Mouse (Mus musculus) left cerebral cortex, adult 2 months (tissue): Measurements from ENCODE around the gene Palld. TPM values are rescaled to one million over a fixed set of nuclear protein-coding genes. Genes with fewer than 3 reads are reported as not detected.

Experiments
- DNase-seq, 2 experiments: peaks; one replicate each; pipeline ENCODE4 v3.0.0; 2021 to 2022; ENCODE audit warnings: low spot score in 2 of 2, mixed read lengths in 1 of 2; ENCODE audit errors: extremely low spot score in 1 of 2
- H3K27ac ChIP-seq: fragments of 200-600 bp; 2 replicates; pipeline ENCODE4 v1.8.1; 2022
- H3K4me3 ChIP-seq: fragments of 200-600 bp; 2 replicates; pipeline ENCODE4 v1.8.1; 2022
- CTCF ChIP-seq: fragments of 200-600 bp; IDR thresholded peaks from 2 replicates; pipeline ENCODE4 v1.8.1; 2022; ENCODE audit warnings: antibody characterized with exemption, mild to moderate bottlenecking, moderate library complexity
- intact Hi-C: fragments of 180-260 bp; cut with DNase I; formaldehyde crosslinking; loops from one replicate; pipeline ENCODE4 v1.15.1; 2025
- total RNA-seq, 2 experiments: library from RNA; stranded (reverse); gene quantifications; 2 replicates each; pipeline ENCODE4 v1.2.3; 2021

The Palld gene
- total RNA-seq, 2 experiments from 2014 or later, result 4.1 to 4.9 TPM

GRCm38 (mm10) chr8:61515931-61516744 is 386.4 kb downstream of the Palld start:
- Histone ChIP-seq H3K27ac (no peak overlapping the region), H3K4me3 (peak overlapping the region; percentile 2; the same call in 1 of the 2 replicates)
- intact Hi-C loops, result loop anchor here (2.0 to 10.0 kb wide), 4 partner anchors 441 to 1011 kb away; partner anchors contain the start of genes Aadat and Gm10283
- peak; percentile 95 for TF ChIP-seq CTCF
- DNase-seq, result peak; percentile 85 to 87

- H3K4me3 ChIP-seq, result peak overlapping the region; percentile 2; the same call in 1 of the 2 replicates
- intact Hi-C loops, result loop anchor here (5.0 to 10.0 kb wide), 3 partner anchors 471 to 1011 kb away; partner anchors contain the start of genes Aadat and Gm10283
- no peak for TF ChIP-seq CTCF
- DNase-seq, result no peak
- no peak overlapping the region for H3K27ac ChIP-seq
Measured at GRCm38 (mm10) chr8:61515110-61515930, 387.2 kb downstream of the Palld start.

- Histone ChIP-seq H3K4me3 (no peak overlapping the region), H3K27ac (no peak overlapping the region)
- no peak for DNase-seq
- intact Hi-C loops, result no loop called here
- no peak for TF ChIP-seq CTCF
Measured at GRCm38 (mm10) chr8:61502277-61502676, 400.2 kb downstream of the Palld start.

GRCm38 (mm10) chr8:61500914-61501313 is 401.6 kb downstream of the Palld start:
- H3K4me3 ChIP-seq, result no peak overlapping the region
- intact Hi-C loops, result no loop called here
- no peak overlapping the region for H3K27ac ChIP-seq
- no peak for TF ChIP-seq CTCF
- DNase-seq, result no peak

GRCm38 (mm10) chr8:61499035-61499434 is 403.5 kb downstream of the Palld start:
- peak; percentile 59 for TF ChIP-seq CTCF
- H3K4me3 ChIP-seq, result no peak overlapping the region
- DNase-seq, result no peak
- no peak overlapping the region for H3K27ac ChIP-seq
- intact Hi-C loops, result loop anchor here (5.0 to 10.0 kb wide), 2 partner anchors 422 to 874 kb away; no protein-coding TSS in a partner anchor

- no peak for DNase-seq
- Histone ChIP-seq H3K4me3 (no peak overlapping the region), H3K27ac (no peak overlapping the region)
- TF ChIP-seq CTCF, result no peak
- intact Hi-C loops, result loop anchor here (5.0 to 10.0 kb wide), 2 partner anchors 420 to 872 kb away; no protein-coding TSS in a partner anchor
Measured at GRCm38 (mm10) chr8:61497110-61497509, 405.4 kb downstream of the Palld start.

- Histone ChIP-seq H3K27ac (no peak overlapping the region), H3K4me3 (peak overlapping the region; percentile 90)
- DNase-seq, result no peak
- TF ChIP-seq CTCF, result no peak
- intact Hi-C loops, result loop anchor here (5.0 kb wide), 2 partner anchors 266 to 506 kb away; partner anchors contain the start of genes Clcn3 and Sh3rf1
Measured at GRCm38 (mm10) chr8:61488631-61489030, 413.9 kb downstream of the Palld start.

- intact Hi-C loops, result loop anchor here (1.0 to 5.0 kb wide), 3 partner anchors 265 to 505 kb away; partner anchors contain the start of genes Clcn3, Nek1 and Sh3rf1
- peak; percentile 84 to 86 for DNase-seq
- no peak; the same call in 1 of the 2 replicates for TF ChIP-seq CTCF
Measured at GRCm38 (mm10) chr8:61487597-61488156, 414.8 kb downstream of the Palld start, which contains the start of gene Cbr4. Cbr4 (plus strand) TSS chr8:61487734.

GRCm38 (mm10) chr8:61486923-61487529 is 415.5 kb downstream of the Palld start:
- intact Hi-C loops, result loop anchor here (1.0 to 5.0 kb wide), 3 partner anchors 265 to 505 kb away; partner anchors contain the start of genes Clcn3, Nek1 and Sh3rf1
- DNase-seq, result no peak
- Histone ChIP-seq H3K27ac (peak overlapping the region; percentile 99), H3K4me3 (no peak overlapping the region)
- TF ChIP-seq CTCF, result no peak

More at GRCm38 (mm10) chr8:61487597-61488156, 414.8 kb downstream of the Palld start, which contains the start of gene Cbr4:
- Histone ChIP-seq H3K27ac (peak within 1 kb of the TSS; percentile 99), H3K4me3 (peak within 1 kb of the TSS; percentile 90)

- Histone ChIP-seq H3K27ac (no peak overlapping the region), H3K4me3 (no peak overlapping the region)
- no peak for TF ChIP-seq CTCF
- no peak for DNase-seq
- intact Hi-C loops, result loop anchor here (1.0 kb wide), 1 partner anchor 405 kb away; no protein-coding TSS in a partner anchor
Measured at GRCm38 (mm10) chr8:61480260-61480967, 422.1 kb downstream of the Palld start.
